Mouse (Mus musculus) embryonic facial prominence, embryonic 11.5 days (tissue): ENCODE measurements around the gene Ank3. TPM values are rescaled to one million over a fixed set of nuclear protein-coding genes. Genes with fewer than 3 reads are reported as not detected.

Source experiments
- ATAC-seq: fragments of 200-750 bp; cut with Nextera tagmentation; replicated peaks from 2 replicates; pipeline ENCODE4 v1.8.0; 2017; ENCODE audit warnings: low read depth; ENCODE audit not compliant: insufficient number of reproducible peaks, low FRiP score, low TSS enrichment
- DNase-seq: peaks from one replicate; pipeline ENCODE4 v3.0.0-alpha.2; 2015; ENCODE audit warnings: low spot score
- H3K27ac ChIP-seq: fragments of 300-500 bp; sonication (generic); replicated peaks from 2 replicates; pipeline ENCODE4 v1.5.1; 2014; ENCODE audit warnings: mild to moderate bottlenecking, low read depth, low read length, control low read depth
- H3K27me3 ChIP-seq: fragments of 300-500 bp; sonication (generic); 2 replicates; pipeline ENCODE4 v1.6.1; 2014; ENCODE audit warnings: mild to moderate bottlenecking, low read length, moderate library complexity, mixed read lengths; ENCODE audit not compliant: control insufficient read depth, insufficient read depth
- H3K36me3 ChIP-seq: fragments of 300-500 bp; sonication (generic); replicated peaks from 2 replicates; pipeline ENCODE4 v1.6.1; 2014; ENCODE audit warnings: low read depth, mild to moderate bottlenecking, low read length, moderate library complexity, mixed read lengths; ENCODE audit not compliant: control insufficient read depth, insufficient read depth
- H3K4me1 ChIP-seq: fragments of 300-500 bp; sonication (generic); 2 replicates; pipeline ENCODE4 v1.6.1; 2014; ENCODE audit warnings: low read length, mixed read lengths; ENCODE audit not compliant: control insufficient read depth, insufficient read depth
- H3K4me2 ChIP-seq: fragments of 300-500 bp; sonication (generic); 2 replicates; pipeline ENCODE4 v1.6.1; 2014; ENCODE audit warnings: low read depth, mild to moderate bottlenecking, control low read depth, low read length, moderate library complexity
- H3K4me3 ChIP-seq: fragments of 300-500 bp; sonication (generic); 2 replicates; pipeline ENCODE4 v1.5.1; 2014; ENCODE audit warnings: low read depth, low read length, control low read depth
- H3K9ac ChIP-seq: fragments of 300-500 bp; sonication (generic); replicated peaks from 2 replicates; pipeline ENCODE4 v1.6.1; 2014; ENCODE audit warnings: mild to moderate bottlenecking, control low read depth, low read length
- H3K9me3 ChIP-seq: fragments of 300-500 bp; sonication (generic); replicated peaks from 2 replicates; pipeline ENCODE4 v1.6.1; 2016; ENCODE audit warnings: mild to moderate bottlenecking, low read length, inconsistent platforms, mixed read lengths; ENCODE audit not compliant: control insufficient read depth
- WGBS: fragments of 180-500 bp; shearing (Covaris S2); extraction: QIAGEN DNeasy Blood & Tissue Kit; methylation state at CpG from one replicate; pipeline ENCODE4 v1.1.7; 2014; 5-methylcytosine and 5-hydroxymethylcytosine counted together
- polyA plus RNA-seq: library from polyadenylated mRNA; unstranded; fragments of >200 nt; fragmentation: Nextera tagmentation; extraction: Ambion mirVana; gene quantifications from 2 replicates; pipeline ENCODE4 v1.2.1, GENCODE M21; 2014

Ank3 gene
- polyA plus RNA-seq, 1 experiment from 2014 or later, result 32.5 TPM

DNA sequence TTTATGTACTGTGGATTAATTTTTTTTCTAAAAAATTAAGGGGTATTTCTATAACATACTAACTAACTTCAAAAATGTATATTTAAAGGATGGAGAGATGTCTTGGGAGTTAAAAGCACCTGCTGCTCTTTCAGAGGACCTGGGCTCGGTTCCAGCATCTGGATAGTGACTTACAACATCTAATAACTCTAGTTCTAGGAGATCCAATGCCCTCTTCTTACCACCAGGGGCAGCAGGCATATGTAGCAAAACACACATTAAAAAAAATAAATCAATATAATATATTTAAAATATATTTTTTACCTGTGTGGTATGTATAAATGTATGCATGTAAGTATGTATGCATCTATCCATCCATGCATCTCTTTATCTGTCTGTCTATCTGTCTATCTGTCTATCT, 112.7 kb downstream of the Ank3 start:
- 75% methylated on average over 1 of the region's 1 CpGs for WGBS
- H3K9ac ChIP-seq, result no peak overlapping the region
- H3K36me3 ChIP-seq, result no peaks in the 10 kb centered on the region
- ATAC-seq (no peak), DNase-seq (no peak)
- H3K4me2 ChIP-seq, result no peak overlapping the region
- H3K27me3 ChIP-seq, result no peaks in the 10 kb centered on the region
- no peaks in the 10 kb centered on the region for H3K4me1 ChIP-seq
- H3K27ac ChIP-seq, result no peak overlapping the region
- no peak overlapping the region for H3K4me3 ChIP-seq
- H3K9me3 ChIP-seq, result no peaks in the 10 kb centered on the region

DNA sequence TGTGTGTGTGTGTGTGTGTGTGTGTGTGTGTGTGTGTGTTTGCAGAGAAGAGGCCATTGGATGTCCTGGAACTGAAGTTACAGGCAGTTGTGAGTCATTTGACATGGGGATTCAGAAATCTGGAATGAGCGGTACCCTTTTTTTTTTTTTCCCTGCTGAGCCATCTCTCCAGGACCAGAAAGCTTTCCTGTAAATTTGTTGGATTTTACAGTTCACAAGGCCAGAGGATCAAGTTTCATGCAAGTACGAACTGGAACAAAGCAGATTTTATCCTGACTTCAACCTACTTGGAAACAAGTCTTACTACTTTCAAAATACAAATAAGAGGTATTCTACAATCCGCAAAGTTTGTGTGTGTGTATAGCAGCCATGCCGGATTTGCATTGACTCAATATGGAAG, 123.4 kb downstream of the Ank3 start:
- 54% methylated on average over 4 of the region's 4 CpGs for WGBS
- Histone ChIP-seq H3K9ac (no peak overlapping the region), H3K4me2 (no peak overlapping the region), H3K4me3 (no peak overlapping the region), H3K27ac (no peak overlapping the region), H3K4me1 (no peaks in the 10 kb centered on the region), H3K36me3 (no peaks in the 10 kb centered on the region), H3K27me3 (no peaks in the 10 kb centered on the region), H3K9me3 (no peaks in the 10 kb centered on the region)
- DNase-seq (peak; percentile 61), ATAC-seq (no peak)

DNA sequence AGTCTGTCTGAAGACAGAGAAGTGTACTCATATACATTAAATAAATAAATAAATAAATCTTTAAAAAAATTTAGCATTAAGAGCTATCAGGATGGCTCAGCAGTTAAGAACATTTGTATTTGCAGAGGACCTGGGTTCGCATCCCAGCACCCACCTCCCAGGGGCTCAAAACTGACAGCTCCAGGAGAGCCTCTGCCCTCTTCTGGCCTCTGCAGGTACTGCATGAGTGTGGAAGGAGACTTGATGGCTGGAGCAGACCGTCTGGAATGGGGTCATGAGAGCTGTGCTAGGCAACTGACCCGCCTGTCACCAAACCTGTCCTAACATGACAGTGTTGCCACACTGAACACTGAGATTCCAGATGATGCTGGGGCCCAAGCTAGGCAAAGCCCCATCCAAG, 124.6 kb downstream of the Ank3 start:
- H3K27ac ChIP-seq, result no peak overlapping the region
- H3K27me3 ChIP-seq, result no peaks in the 10 kb centered on the region
- no peak overlapping the region for H3K4me3 ChIP-seq
- H3K4me1 ChIP-seq, result no peaks in the 10 kb centered on the region
- H3K36me3 ChIP-seq, result no peaks in the 10 kb centered on the region
- ATAC-seq (no peak), DNase-seq (no peak)
- WGBS, result 73% methylated on average over 3 of the region's 3 CpGs
- H3K4me2 ChIP-seq, result no peak overlapping the region
- H3K9me3 ChIP-seq, result no peaks in the 10 kb centered on the region
- no peak overlapping the region for H3K9ac ChIP-seq

DNA sequence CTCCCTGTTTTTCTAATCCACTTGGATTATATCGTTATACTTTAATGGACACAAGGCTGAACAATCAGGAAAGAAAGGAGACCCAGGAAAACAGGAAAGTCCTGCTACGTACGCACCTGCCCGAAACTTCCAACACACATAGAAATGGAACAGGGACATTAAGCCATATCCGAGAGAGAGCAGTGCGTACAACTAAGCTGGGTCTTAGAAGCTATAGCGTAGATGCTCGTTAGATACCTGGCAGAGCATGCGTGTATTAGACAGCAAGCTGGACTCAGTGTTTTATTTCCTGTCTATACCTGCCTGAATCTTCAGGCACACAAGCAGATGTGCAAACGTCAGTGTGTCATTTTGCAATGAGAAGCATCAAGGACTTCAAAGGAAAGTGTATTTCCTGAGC, 128.7 kb downstream of the Ank3 start:
- Histone ChIP-seq H3K4me2 (no peak overlapping the region), H3K4me3 (no peak overlapping the region), H3K27me3 (no peaks in the 10 kb centered on the region), H3K27ac (no peak overlapping the region), H3K9ac (no peak overlapping the region), H3K9me3 (no peaks in the 10 kb centered on the region), H3K36me3 (no peaks in the 10 kb centered on the region), H3K4me1 (no peaks in the 10 kb centered on the region)
- ATAC-seq, result no peak
- WGBS, result 81% methylated on average over 10 of the region's 10 CpGs
- no peak for DNase-seq

- Histone ChIP-seq H3K27ac (no peak overlapping the region), H3K36me3 (no peaks in the 10 kb centered on the region), H3K4me3 (no peak overlapping the region), H3K9me3 (no peaks in the 10 kb centered on the region), H3K27me3 (no peaks in the 10 kb centered on the region), H3K4me2 (no peak overlapping the region), H3K9ac (no peak overlapping the region), H3K4me1 (no peaks in the 10 kb centered on the region)
- 40% methylated on average over 4 of the region's 4 CpGs for WGBS
- no peak for ATAC-seq
- DNase-seq, result no peak
These were observed 130.2 kb downstream of the Ank3 start for GRCm38 (mm10) chr10:69528746-69529145.

- H3K4me2 ChIP-seq, result no peak overlapping the region
- no peaks in the 10 kb centered on the region for H3K36me3 ChIP-seq
- H3K4me3 ChIP-seq, result no peak overlapping the region
- H3K4me1 ChIP-seq, result no peaks in the 10 kb centered on the region
- H3K27ac ChIP-seq, result no peak overlapping the region
- H3K9me3 ChIP-seq, result no peaks in the 10 kb centered on the region
- WGBS, result 71% methylated on average over 6 of the region's 6 CpGs
- ATAC-seq (no peak), DNase-seq (no peak)
- H3K9ac ChIP-seq, result no peak overlapping the region
- no peaks in the 10 kb centered on the region for H3K27me3 ChIP-seq
These were observed 131.8 kb downstream of the Ank3 start for GRCm38 (mm10) chr10:69530326-69530725.

DNA sequence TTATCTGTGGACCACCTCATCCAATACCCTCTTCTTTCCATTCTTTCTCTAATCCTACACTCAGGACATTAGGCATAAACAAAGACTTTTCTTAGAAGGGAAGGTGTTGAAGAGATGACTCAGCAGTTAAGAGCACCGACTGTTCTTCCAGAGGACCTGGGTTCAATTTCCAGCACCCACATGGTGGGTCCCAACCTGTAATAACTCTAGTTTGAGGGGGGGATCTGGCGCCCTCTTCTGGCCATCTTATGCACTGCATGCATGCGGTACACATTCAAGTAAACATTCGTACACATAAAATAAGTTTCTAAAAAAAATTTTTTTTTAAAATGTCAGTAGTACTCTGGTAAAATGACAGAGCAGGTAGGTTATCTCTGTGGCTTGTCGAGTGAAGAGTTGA, 133.0 kb downstream of the Ank3 start:
- no peak overlapping the region for H3K9ac ChIP-seq
- 81% methylated on average over 5 of the region's 5 CpGs for WGBS
- no peak for DNase-seq
- no peaks in the 10 kb centered on the region for H3K27me3 ChIP-seq
- H3K9me3 ChIP-seq, result no peaks in the 10 kb centered on the region
- H3K36me3 ChIP-seq, result no peaks in the 10 kb centered on the region
- no peaks in the 10 kb centered on the region for H3K4me1 ChIP-seq
- ATAC-seq, result no peak
- no peak overlapping the region for H3K4me3 ChIP-seq
- H3K4me2 ChIP-seq, result no peak overlapping the region
- H3K27ac ChIP-seq, result no peak overlapping the region

DNA sequence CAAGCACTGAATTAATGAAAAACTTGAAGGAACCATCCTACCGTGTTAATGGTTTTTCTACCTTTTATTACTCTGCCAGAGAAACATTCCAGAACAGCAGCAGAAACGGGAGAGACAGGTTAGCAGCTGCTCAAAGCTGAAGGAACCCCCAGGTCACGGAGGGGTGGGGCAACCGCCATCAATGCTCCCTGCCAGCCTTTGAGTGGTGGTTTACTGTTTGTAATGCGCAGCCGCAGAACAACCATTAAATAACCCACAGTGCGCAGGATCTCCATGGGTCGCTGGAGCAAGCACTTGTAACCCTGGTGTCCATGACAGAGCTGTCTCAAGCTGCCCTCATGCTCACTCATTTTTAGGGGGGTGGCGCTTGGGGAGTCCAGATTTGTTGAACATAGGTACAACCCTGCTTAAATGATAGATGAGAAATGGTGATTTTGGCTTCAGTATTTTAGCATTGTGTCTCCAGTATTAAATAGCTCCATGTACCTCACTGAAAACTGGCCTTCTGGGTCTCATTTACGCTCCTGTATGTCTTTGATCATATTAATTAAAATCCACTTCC, 133.7 kb downstream of the Ank3 start:
- H3K4me2 ChIP-seq, result no peak overlapping the region
- WGBS, result 71% methylated on average over 10 of the region's 10 CpGs
- DNase-seq (no peak), ATAC-seq (no peak)
- H3K9ac ChIP-seq, result no peak overlapping the region
- no peaks in the 10 kb centered on the region for H3K4me1 ChIP-seq
- no peaks in the 10 kb centered on the region for H3K9me3 ChIP-seq
- H3K27ac ChIP-seq, result no peak overlapping the region
- no peaks in the 10 kb centered on the region for H3K27me3 ChIP-seq
- no peak overlapping the region for H3K4me3 ChIP-seq
- no peaks in the 10 kb centered on the region for H3K36me3 ChIP-seq
